Mouse (Mus musculus): Measurements from ENCODE around the gene Gnptg.

DNA sequence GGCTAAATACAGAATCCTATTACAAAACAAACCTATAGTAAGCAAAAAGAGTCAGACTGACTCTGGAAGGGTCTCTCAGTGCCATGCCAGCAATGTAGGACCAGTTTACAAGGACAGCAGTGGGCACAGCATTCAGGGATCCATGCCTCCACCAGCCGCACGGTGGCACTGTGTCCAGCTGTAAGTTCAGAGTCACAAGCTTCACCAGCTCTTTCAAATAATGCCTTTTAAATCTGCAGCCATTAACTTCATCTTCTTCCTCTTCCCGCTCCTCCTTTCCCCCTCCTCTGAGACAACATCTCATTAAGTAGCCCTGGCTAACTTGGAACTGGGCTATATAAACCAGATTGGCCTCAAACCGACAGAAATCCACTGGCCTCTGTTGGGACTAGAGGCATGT, 48.9 kb upstream of the Gnptg start:
- TF ChIP-seq GATA1 (IDR thresholded peaks at IDR 0.05; ENCODE audit: low read length) (no peak), TAL1 (IDR thresholded peaks at IDR 0.05; ENCODE audit: low read length) (no peak)
